Mouse (Mus musculus) CH12.LX (cell line): Measurements from ENCODE around the gene Lrrc75b. TPM values are rescaled to one million over a fixed set of nuclear protein-coding genes. Genes with fewer than 3 reads are reported as not detected.

Experiments used
- DNase-seq: peaks from one replicate; pipeline ENCODE4 v3.0.0-alpha.2; 2013; ENCODE audit errors: extremely low read depth
- H3K27ac ChIP-seq: 2 replicates; pipeline ENCODE4 v1.5.1; 2012; ENCODE audit warnings: low read depth, mild to moderate bottlenecking, control low read depth, moderate library complexity; ENCODE audit not compliant: insufficient read depth
- H3K27me3 ChIP-seq: replicated peaks from 2 replicates; pipeline ENCODE3; 2012; ENCODE audit warnings: inconsistent platforms
- H3K36me3 ChIP-seq, 2 experiments: replicated peaks in 1 of 2; 2 replicates each; pipeline versions ENCODE3 to v1.6.1; 2012; ENCODE audit warnings: inconsistent platforms in 1 of 2, low read length in 1 of 2, mild to moderate bottlenecking in 1 of 2, mixed read lengths in 1 of 2, moderate library complexity in 1 of 2; ENCODE audit not compliant: control insufficient read depth in 1 of 2, insufficient read depth in 1 of 2
- H3K4me1 ChIP-seq, 2 experiments: 2 replicates each; pipeline ENCODE4 v1.6.1; 2012; ENCODE audit warnings: inconsistent platforms in 1 of 2, moderate library complexity in 1 of 2; ENCODE audit not compliant: insufficient read depth in 2 of 2, control insufficient read depth in 1 of 2
- H3K4me2 ChIP-seq: 2 replicates; pipeline ENCODE4 v1.6.1; 2012; ENCODE audit warnings: low read depth, mild to moderate bottlenecking, control low read depth; ENCODE audit not compliant: poor library complexity, insufficient read depth, severe bottlenecking
- H3K4me3 ChIP-seq, 3 experiments: fragments of 150-350 bp in 1 of 3; sonication (generic) in 1 of 3; replicated peaks in 1 of 3; 2 replicates each; pipeline versions ENCODE3 to v1.5.1; 2011 to 2012; ENCODE audit warnings: low read depth in 2 of 3, low read length in 2 of 3, mild to moderate bottlenecking in 2 of 3, moderate library complexity in 2 of 3, control low read depth in 1 of 3, improper control_type of control experiment in 1 of 3, inconsistent platforms in 1 of 3, mixed read lengths in 1 of 3; ENCODE audit not compliant: poor library complexity in 1 of 3
- H3K79me2 ChIP-seq: replicated peaks from 2 replicates; pipeline ENCODE4 v1.6.1; 2012; ENCODE audit warnings: mild to moderate bottlenecking, moderate library complexity; ENCODE audit not compliant: control insufficient read depth, poor library complexity, insufficient read depth, severe bottlenecking; ENCODE audit errors: extremely low read depth
- H3K9ac ChIP-seq: 2 replicates; pipeline ENCODE4 v1.6.1; 2012; ENCODE audit warnings: low read depth, mild to moderate bottlenecking, control low read depth, moderate library complexity; ENCODE audit not compliant: insufficient read depth
- H3K9me3 ChIP-seq: replicated peaks from 2 replicates; pipeline ENCODE3; 2012; ENCODE audit warnings: low read length, inconsistent platforms, mixed read lengths
- CHD1 ChIP-seq: IDR thresholded peaks from 2 replicates; pipeline ENCODE4 v1.6.1; 2012; ENCODE audit warnings: low read depth, low read length, improper control_type of control experiment, inconsistent platforms
- CHD2 ChIP-seq: IDR thresholded peaks from 2 replicates; pipeline ENCODE4 v1.6.1; 2011; ENCODE audit warnings: low read length, improper control_type of control experiment
- ETS1 ChIP-seq: conservative IDR thresholded peaks from 2 replicates; pipeline ENCODE4 v1.6.1; 2012; ENCODE audit warnings: low read depth, mild to moderate bottlenecking, inconsistent platforms, low read length, improper control_type of control experiment, moderate library complexity
- GABPA ChIP-seq: IDR thresholded peaks from 2 replicates; pipeline ENCODE4 v1.6.1; 2012; ENCODE audit warnings: low read depth, low read length, improper control_type of control experiment, inconsistent platforms; ENCODE audit not compliant: insufficient replicate concordance
- HCFC1 ChIP-seq: IDR thresholded peaks from 2 replicates; pipeline ENCODE4 v1.6.1; 2012; ENCODE audit warnings: low read depth, mild to moderate bottlenecking, inconsistent platforms, low read length, improper control_type of control experiment
- IRF4 ChIP-seq: IDR thresholded peaks from 2 replicates; pipeline ENCODE4 v1.6.1; 2014; ENCODE audit warnings: low read depth, mild to moderate bottlenecking, inconsistent platforms, low read length, improper control_type of control experiment
- JUN ChIP-seq: IDR thresholded peaks from 2 replicates; pipeline ENCODE4 v1.6.1; 2011; ENCODE audit warnings: low read depth, mild to moderate bottlenecking, low read length, improper control_type of control experiment, moderate library complexity; ENCODE audit not compliant: insufficient read depth
- MAFK ChIP-seq: IDR thresholded peaks from 2 replicates; pipeline ENCODE4 v1.6.1; 2011; ENCODE audit warnings: low read length, improper control_type of control experiment; ENCODE audit not compliant: insufficient replicate concordance
- NRF1 ChIP-seq: IDR thresholded peaks from 2 replicates; pipeline ENCODE4 v1.6.1; 2014; ENCODE audit warnings: low read depth, mild to moderate bottlenecking, inconsistent platforms, low read length, improper control_type of control experiment, moderate library complexity
- PAX5 ChIP-seq: IDR thresholded peaks from 2 replicates; pipeline ENCODE4 v1.6.1; 2012; ENCODE audit warnings: low read length, inconsistent platforms, mixed read lengths
- POLR2AphosphoS2 ChIP-seq: IDR thresholded peaks from 2 replicates; pipeline ENCODE4 v1.6.1; 2011; ENCODE audit warnings: low read depth, low read length, improper control_type of control experiment
- RAD21 ChIP-seq: IDR thresholded peaks from 2 replicates; pipeline ENCODE4 v1.6.1; 2011; ENCODE audit warnings: low read depth, mild to moderate bottlenecking, low read length, improper control_type of control experiment, moderate library complexity
- RCOR1 ChIP-seq: conservative IDR thresholded peaks from 2 replicates; pipeline ENCODE4 v1.6.1; 2012; ENCODE audit warnings: low read depth, mild to moderate bottlenecking, inconsistent platforms, low read length, improper control_type of control experiment
- SMC3 ChIP-seq: IDR thresholded peaks from 2 replicates; pipeline ENCODE4 v1.6.1; 2011; ENCODE audit warnings: low read depth, low read length, improper control_type of control experiment
- TBP ChIP-seq: conservative IDR thresholded peaks from 2 replicates; pipeline ENCODE4 v1.6.1; 2011; ENCODE audit warnings: low read depth, low read length, improper control_type of control experiment
- TCF12 ChIP-seq: IDR thresholded peaks from 2 replicates; pipeline ENCODE4 v1.6.1; 2014; ENCODE audit warnings: low read depth, mild to moderate bottlenecking, inconsistent platforms, low read length, improper control_type of control experiment
- UBTF ChIP-seq: IDR thresholded peaks from 2 replicates; pipeline ENCODE4 v1.6.1; 2012; ENCODE audit warnings: low read depth, mild to moderate bottlenecking, inconsistent platforms, low read length, improper control_type of control experiment, moderate library complexity
- USF1 ChIP-seq: IDR thresholded peaks from 2 replicates; pipeline ENCODE4 v1.6.1; 2014; ENCODE audit warnings: low read depth, mild to moderate bottlenecking, inconsistent platforms, low read length, improper control_type of control experiment
- USF2 ChIP-seq: conservative IDR thresholded peaks from 2 replicates; pipeline ENCODE4 v1.6.1; 2011; ENCODE audit warnings: low read depth, low read length, improper control_type of control experiment
- ZC3H11A ChIP-seq: IDR thresholded peaks from 2 replicates; pipeline ENCODE4 v1.6.1; 2012; ENCODE audit warnings: low read depth, mild to moderate bottlenecking, inconsistent platforms, low read length, improper control_type of control experiment
- ZKSCAN1 ChIP-seq: IDR thresholded peaks from 2 replicates; pipeline ENCODE4 v1.6.1; 2012; ENCODE audit warnings: low read depth, inconsistent platforms, low read length, improper control_type of control experiment, borderline replicate concordance
- ZMIZ1 ChIP-seq: IDR thresholded peaks from 2 replicates; pipeline ENCODE4 v1.6.1; 2012; ENCODE audit warnings: low read depth, mild to moderate bottlenecking, inconsistent platforms, low read length, improper control_type of control experiment
- ZNF384 ChIP-seq: IDR thresholded peaks from 2 replicates; pipeline ENCODE4 v1.6.1; 2012; ENCODE audit warnings: low read depth, low read length, improper control_type of control experiment, inconsistent platforms
- dilution Hi-C: fragments of 300-500 bp; cut with MboI; formaldehyde crosslinking; loops from 2 replicates; pipeline ENCODE4 v1.14.3; 2020; ENCODE audit warnings: low sequenced_read_pairs; ENCODE audit not compliant: extremely low pct_unique_long_range_greater_than_20kb, extremely low pct_ligation_motif_present
- in situ Hi-C: fragments of 300-500 bp; cut with MboI; formaldehyde crosslinking; loops from 3 replicates; pipeline ENCODE4 v1.14.3; 2019; ENCODE audit warnings: low sequenced_read_pairs, low pct_ligation_motif_present, low pct_unique_long_range_greater_than_20kb, mixed read lengths
- polyA plus RNA-seq: library from polyadenylated mRNA; unstranded; fragments of >175 nt; gene quantifications from 2 replicates; pipeline ENCODE4 v1.2.1, GENCODE M21; 2012; ENCODE audit warnings: low read depth; ENCODE audit not compliant: insufficient read length
- total RNA-seq, 2 experiments: library from RNA; depleted of rRNA; stranded (reverse); fragments of 300-350 nt in 1 of 2; fragments of >200 nt in 1 of 2; gene quantifications; 2 replicates each; pipeline ENCODE4 v1.2.3; 2012 to 2014

Lrrc75b gene
- total and polyA plus RNA-seq, 3 experiments, result not detected

- H3K9me3 ChIP-seq, result no peaks in the 10 kb centered on the region
- H3K4me3 ChIP-seq, result no peak overlapping the region
- in situ Hi-C loops (loop anchor here (10.0 kb wide), 1 partner anchor 59 kb away; no protein-coding TSS in a partner anchor), dilution Hi-C loops (no loop called here)
- no peak overlapping the region for H3K4me2 ChIP-seq
- no peaks in the 10 kb centered on the region for H3K79me2 ChIP-seq
- H3K27ac ChIP-seq, result no peak overlapping the region
- TF ChIP-seq TBP (no peak), CHD1 (no peak), RCOR1 (no peak), ZMIZ1 (no peak), MAFK (no peak), UBTF (no peak), TCF12 (no peak), ZC3H11A (no peak), USF2 (no peak), GABPA (no peak), IRF4 (no peak)
- peaks cover 14 to 26% of the 10 kb centered on the region in 2 experiments for H3K36me3 ChIP-seq
- no peaks in the 10 kb centered on the region for H3K27me3 ChIP-seq
- peaks cover 7 to 12% of the 10 kb centered on the region in 2 experiments for H3K4me1 ChIP-seq
- DNase-seq, result no peak
- H3K9ac ChIP-seq, result no peak overlapping the region
Observed at GRCm38 (mm10) chr10:75503692-75504091, 56.4 kb downstream of the Lrrc75b start.

DNA sequence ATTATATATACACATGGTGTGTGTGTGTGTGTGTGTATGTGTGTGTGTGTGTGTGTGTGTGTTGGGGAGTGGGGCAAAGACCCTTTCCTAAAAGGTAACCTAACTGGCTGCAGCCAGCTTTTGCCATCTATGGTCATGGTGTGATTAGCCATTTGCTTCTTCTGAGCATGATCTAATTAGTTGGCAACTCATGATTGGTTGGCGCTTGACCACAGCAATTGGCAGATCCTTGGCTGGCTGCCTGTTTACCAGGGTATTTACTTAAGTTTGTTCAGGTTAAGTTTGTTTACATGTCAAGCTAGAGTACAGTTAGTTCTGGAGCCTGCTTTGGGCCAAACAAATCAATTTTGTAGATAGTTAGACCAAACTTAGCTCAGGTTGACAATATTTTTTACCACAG is 58.5 kb downstream of the Lrrc75b start:
- Histone ChIP-seq H3K27me3 (no peaks in the 10 kb centered on the region), H3K4me2 (no peak overlapping the region), H3K9me3 (no peaks in the 10 kb centered on the region), H3K4me1 (peaks cover 2 to 12% of the 10 kb centered on the region in 2 experiments; a peak in 3 of 4 replicates), H3K79me2 (no peaks in the 10 kb centered on the region), H3K36me3 (peaks cover 0 to 6% of the 10 kb centered on the region in 2 experiments), H3K27ac (no peak overlapping the region), H3K4me3 (no peak overlapping the region), H3K9ac (no peak overlapping the region)
- DNase-seq, result no peak
- no peak for TF ChIP-seq SMC3
- no peak for TF ChIP-seq TCF12
- TF ChIP-seq ETS1, result no peak
- no peak for TF ChIP-seq CHD1
- TF ChIP-seq POLR2AphosphoS2, result no peak
- no peak for TF ChIP-seq ZC3H11A
- no peak for TF ChIP-seq USF1
- TF ChIP-seq GABPA, result no peak
- no peak for TF ChIP-seq PAX5
- no peak for TF ChIP-seq CHD2
- no peak for TF ChIP-seq NRF1
- no peak for TF ChIP-seq ZNF384
- no peak for TF ChIP-seq RAD21
- no peak for TF ChIP-seq JUN
- TF ChIP-seq UBTF, result no peak
- TF ChIP-seq ZKSCAN1, result no peak
- no peak for TF ChIP-seq HCFC1
- in situ Hi-C loops, result loop anchor here (10.0 kb wide), 1 partner anchor 57 kb away; no protein-coding TSS in a partner anchor
- dilution Hi-C loops, result no loop called here
